Mouse (Mus musculus): ENCODE data around the gene Lexm. TPM values are rescaled to one million over a fixed set of nuclear protein-coding genes. Genes with fewer than 3 reads are reported as not detected.

Gene Lexm
- polyA plus RNA-seq, 1 experiment: 2.0 TPM

- H3K9ac ChIP-seq (ENCODE audit: low read depth, poor library complexity, severe bottlenecking): no peak overlapping the region
- H3K4me3 ChIP-seq (ENCODE audit: low read depth, low read length): no peak overlapping the region
- H3K9me3 ChIP-seq (replicated peaks; ENCODE audit: control insufficient read depth, insufficient read depth, low read length, poor library complexity, severe bottlenecking): no peaks in the 10 kb centered on the region
- TF ChIP-seq EP300 (IDR thresholded peaks at IDR 0.05; ENCODE audit: insufficient read depth, low read depth, low read length) (no peak), POLR2A (IDR thresholded peaks at IDR 0.05; ENCODE audit: insufficient read depth, low read length) (no peak), CTCF (IDR thresholded peaks at IDR 0.05; ENCODE audit: low read depth, low read length) (no peak)
- no peaks in the 10 kb centered on the region; the same call in 1 of the 2 replicates for H3K36me3 ChIP-seq (ENCODE audit: control insufficient read depth, insufficient read depth, low read length, poor library complexity, severe bottlenecking)
- H3K27ac ChIP-seq (ENCODE audit: insufficient read depth, low read length): no peak overlapping the region
- no peaks in the 10 kb centered on the region for H3K27me3 ChIP-seq (ENCODE audit: control insufficient read depth, insufficient read depth, low read length, poor library complexity, severe bottlenecking)
- H3K4me1 ChIP-seq (ENCODE audit: control insufficient read depth, insufficient read depth, low read length): no peaks in the 10 kb centered on the region
Measured at GRCm38 (mm10) chr4:106557978-106558377, 59.1 kb downstream of the Lexm start.

GRCm38 (mm10) chr4:106557262-106557661 is 59.8 kb downstream of the Lexm start:
- Histone ChIP-seq H3K9me3 (replicated peaks; ENCODE audit: control insufficient read depth, insufficient read depth, low read length, poor library complexity, severe bottlenecking) (no peaks in the 10 kb centered on the region), H3K36me3 (ENCODE audit: control insufficient read depth, insufficient read depth, low read length, poor library complexity, severe bottlenecking) (no peaks in the 10 kb centered on the region), H3K27me3 (ENCODE audit: control insufficient read depth, insufficient read depth, low read length, poor library complexity, severe bottlenecking) (no peaks in the 10 kb centered on the region), H3K9ac (ENCODE audit: low read depth, poor library complexity, severe bottlenecking) (no peak overlapping the region), H3K4me3 (ENCODE audit: low read depth, low read length) (no peak overlapping the region), H3K4me1 (ENCODE audit: control insufficient read depth, insufficient read depth, low read length) (no peaks in the 10 kb centered on the region), H3K27ac (ENCODE audit: insufficient read depth, low read length) (no peak overlapping the region)
- no peak for TF ChIP-seq EP300 (IDR thresholded peaks at IDR 0.05; ENCODE audit: insufficient read depth, low read depth, low read length)
- no peak for TF ChIP-seq CTCF (IDR thresholded peaks at IDR 0.05; ENCODE audit: low read depth, low read length)
- TF ChIP-seq POLR2A (IDR thresholded peaks at IDR 0.05; ENCODE audit: insufficient read depth, low read length): no peak

- H3K4me1 ChIP-seq (ENCODE audit: control insufficient read depth, insufficient read depth, low read length): no peaks in the 10 kb centered on the region
- TF ChIP-seq POLR2A (IDR thresholded peaks at IDR 0.05; ENCODE audit: insufficient read depth, low read length): no peak
- TF ChIP-seq EP300 (IDR thresholded peaks at IDR 0.05; ENCODE audit: insufficient read depth, low read depth, low read length): no peak
- TF ChIP-seq CTCF (IDR thresholded peaks at IDR 0.05; ENCODE audit: low read depth, low read length): no peak
- no peaks in the 10 kb centered on the region for H3K36me3 ChIP-seq (ENCODE audit: control insufficient read depth, insufficient read depth, low read length, poor library complexity, severe bottlenecking)
Measured at GRCm38 (mm10) chr4:106550516-106551166, 66.4 kb downstream of the Lexm start.

DNA sequence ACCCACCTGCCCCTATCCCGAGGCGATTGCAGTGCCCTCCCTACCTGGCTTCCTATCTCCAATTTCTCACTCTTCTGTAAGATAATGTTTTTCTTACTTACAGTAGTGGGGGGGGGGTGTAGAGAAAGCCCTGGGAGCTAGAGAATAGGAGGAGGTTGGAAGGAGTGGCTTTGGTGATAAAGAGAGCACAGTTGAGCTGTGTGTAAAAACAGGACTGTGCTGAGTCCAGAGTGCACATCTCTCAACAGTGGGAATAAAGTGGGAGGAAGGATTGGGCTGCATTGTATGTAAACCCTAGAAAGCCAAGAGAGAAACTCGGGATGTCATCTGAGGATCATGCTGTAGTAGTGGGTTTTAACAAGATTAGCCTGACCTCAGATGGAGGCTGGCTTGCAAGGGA is 68.9 kb downstream of the Lexm start:
- H3K4me3 ChIP-seq (ENCODE audit: low read depth, low read length): no peak overlapping the region
- no peaks in the 10 kb centered on the region for H3K9me3 ChIP-seq (replicated peaks; ENCODE audit: control insufficient read depth, insufficient read depth, low read length, poor library complexity, severe bottlenecking)
- TF ChIP-seq CTCF (IDR thresholded peaks at IDR 0.05; ENCODE audit: low read depth, low read length) (no peak), POLR2A (IDR thresholded peaks at IDR 0.05; ENCODE audit: insufficient read depth, low read length) (no peak), EP300 (IDR thresholded peaks at IDR 0.05; ENCODE audit: insufficient read depth, low read depth, low read length) (no peak)
- H3K9ac ChIP-seq (ENCODE audit: low read depth, poor library complexity, severe bottlenecking): no peak overlapping the region
- no peaks in the 10 kb centered on the region for H3K4me1 ChIP-seq (ENCODE audit: control insufficient read depth, insufficient read depth, low read length)
- H3K27me3 ChIP-seq (ENCODE audit: control insufficient read depth, insufficient read depth, low read length, poor library complexity, severe bottlenecking): no peaks in the 10 kb centered on the region
- no peaks in the 10 kb centered on the region for H3K36me3 ChIP-seq (ENCODE audit: control insufficient read depth, insufficient read depth, low read length, poor library complexity, severe bottlenecking)
- no peak overlapping the region for H3K27ac ChIP-seq (ENCODE audit: insufficient read depth, low read length)

More at GRCm38 (mm10) chr4:106550516-106551166, 66.4 kb downstream of the Lexm start:
- Histone ChIP-seq H3K27me3 (ENCODE audit: control insufficient read depth, insufficient read depth, low read length, poor library complexity, severe bottlenecking) (no peaks in the 10 kb centered on the region), H3K27ac (ENCODE audit: insufficient read depth, low read length) (no peak overlapping the region), H3K9ac (ENCODE audit: low read depth, poor library complexity, severe bottlenecking) (no peak overlapping the region), H3K4me3 (ENCODE audit: low read depth, low read length) (no peak overlapping the region), H3K9me3 (replicated peaks; ENCODE audit: control insufficient read depth, insufficient read depth, low read length, poor library complexity, severe bottlenecking) (no peaks in the 10 kb centered on the region)

GRCm38 (mm10) chr4:106546896-106547295 is 70.1 kb downstream of the Lexm start:
- no peak overlapping the region for H3K27ac ChIP-seq (ENCODE audit: insufficient read depth, low read length)
- H3K27me3 ChIP-seq (ENCODE audit: control insufficient read depth, insufficient read depth, low read length, poor library complexity, severe bottlenecking): no peaks in the 10 kb centered on the region
- no peaks in the 10 kb centered on the region for H3K36me3 ChIP-seq (ENCODE audit: control insufficient read depth, insufficient read depth, low read length, poor library complexity, severe bottlenecking)
- H3K9me3 ChIP-seq (replicated peaks; ENCODE audit: control insufficient read depth, insufficient read depth, low read length, poor library complexity, severe bottlenecking): no peaks in the 10 kb centered on the region
- no peak overlapping the region for H3K4me3 ChIP-seq (ENCODE audit: low read depth, low read length)
- no peaks in the 10 kb centered on the region for H3K4me1 ChIP-seq (ENCODE audit: control insufficient read depth, insufficient read depth, low read length)
- TF ChIP-seq CTCF (IDR thresholded peaks at IDR 0.05; ENCODE audit: low read depth, low read length) (no peak), POLR2A (IDR thresholded peaks at IDR 0.05; ENCODE audit: insufficient read depth, low read length) (no peak), EP300 (IDR thresholded peaks at IDR 0.05; ENCODE audit: insufficient read depth, low read depth, low read length) (no peak)
- no peak overlapping the region for H3K9ac ChIP-seq (ENCODE audit: low read depth, poor library complexity, severe bottlenecking)

- Histone ChIP-seq H3K4me1 (ENCODE audit: control insufficient read depth, insufficient read depth, low read length) (no peaks in the 10 kb centered on the region), H3K4me3 (ENCODE audit: low read depth, low read length) (no peak overlapping the region), H3K9me3 (replicated peaks; ENCODE audit: control insufficient read depth, insufficient read depth, low read length, poor library complexity, severe bottlenecking) (no peaks in the 10 kb centered on the region), H3K27ac (ENCODE audit: insufficient read depth, low read length) (no peak overlapping the region), H3K27me3 (ENCODE audit: control insufficient read depth, insufficient read depth, low read length, poor library complexity, severe bottlenecking) (no peaks in the 10 kb centered on the region), H3K36me3 (ENCODE audit: control insufficient read depth, insufficient read depth, low read length, poor library complexity, severe bottlenecking) (no peaks in the 10 kb centered on the region), H3K9ac (ENCODE audit: low read depth, poor library complexity, severe bottlenecking) (no peak overlapping the region)
- TF ChIP-seq EP300 (IDR thresholded peaks at IDR 0.05; ENCODE audit: insufficient read depth, low read depth, low read length): no peak
- TF ChIP-seq POLR2A (IDR thresholded peaks at IDR 0.05; ENCODE audit: insufficient read depth, low read length): no peak
- TF ChIP-seq CTCF (IDR thresholded peaks at IDR 0.05; ENCODE audit: low read depth, low read length): no peak
Measured at GRCm38 (mm10) chr4:106545817-106546373, 71.1 kb downstream of the Lexm start.

Measured in ES-Bruce4 (cell line).